Mouse (Mus musculus) cerebellum, adult 2 months (tissue): ENCODE measurements around the gene Gm7168.

Experiments
- CTCF ChIP-seq: fragments of 200-500 bp; IDR thresholded peaks from 2 replicates; pipeline ENCODE4 v1.5.1; 2011; ENCODE audit warnings: low read depth, mild to moderate bottlenecking, control low read depth, low read length, moderate library complexity, borderline replicate concordance; ENCODE audit not compliant: insufficient read depth
- POLR2A ChIP-seq: fragments of 200-500 bp; IDR thresholded peaks from 2 replicates; pipeline ENCODE4 v1.6.1; 2011; ENCODE audit warnings: low read length, control low read depth, borderline replicate concordance; ENCODE audit not compliant: insufficient read depth

DNA sequence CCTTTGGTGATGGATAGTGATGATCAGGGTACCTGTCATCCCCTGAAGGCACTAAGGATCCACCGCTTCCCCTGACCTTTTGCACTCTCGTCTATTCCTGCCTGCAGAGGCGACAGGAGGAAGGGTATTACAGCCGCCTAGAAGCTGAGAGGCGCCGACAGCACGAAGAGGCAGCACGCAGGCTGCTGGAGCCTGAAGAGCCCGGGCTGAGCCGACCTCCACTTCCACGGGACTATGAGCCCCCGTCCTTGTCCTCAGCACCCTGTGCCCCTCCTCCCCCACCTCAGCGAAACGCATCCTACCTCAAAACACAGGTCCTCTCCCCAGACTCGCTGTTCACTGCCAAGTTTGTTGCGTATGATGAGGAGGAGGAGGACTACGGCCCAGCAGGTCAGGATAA is 49.3 kb upstream of the Gm7168 start:
- TF ChIP-seq POLR2A (no peak), CTCF (no peak)
